In genomic region chr17:56009962-56010240, GRCm38 (mm10) we compare ENCODE assay signal across 8 mouse cellular contexts. TPM values are rescaled to one million over a fixed set of nuclear protein-coding genes. Genes with fewer than 3 reads are reported as not detected.
DNase-seq lines count a peak whose midpoint lies in the region; ATAC-seq and TF ChIP-seq lines count a peak whose summit lies in the region.

No protein-coding gene starts in this region.

- DNase-seq in cerebellum, adult 2 months, result no peak
- DNase-seq in cerebellum, adult 11 months, result no peak
- DNase-seq in neural tube, embryonic 11.5 days (ENCODE audit: low spot score), result no peak
- DNase-seq in neural tube, embryonic 10.5 days (ENCODE audit: extremely low spot score, low spot score), result no peak
- no peak for DNase-seq in liver, embryonic 13.5 days
- no peak for DNase-seq in ovary, adult 18-20 months (ENCODE audit: low spot score)
- no peak for DNase-seq in adrenal gland, postnatal 4 days (ENCODE audit: low spot score in 2 of 2)
- DNase-seq in spleen, adult 12 weeks (ENCODE audit: low spot score), result no peak

- H3K4me2 ChIP-seq in neural tube, embryonic 11.5 days (ENCODE audit: low read depth), result peak overlapping the region; percentile 98
- peak overlapping the region; percentile 97 for H3K4me2 ChIP-seq in liver, embryonic 13.5 days

- peaks cover 13% of the 10 kb centered on the region; the same call in 1 of the 2 replicates for H3K4me1 ChIP-seq in cerebellum, adult 2 months (ENCODE audit: control insufficient read depth, insufficient read depth, low read length)
- H3K4me1 ChIP-seq in neural tube, embryonic 11.5 days (ENCODE audit: control insufficient read depth, insufficient read depth, low read length), result peaks cover 10% of the 10 kb centered on the region
- peaks cover 42% of the 10 kb centered on the region for H3K4me1 ChIP-seq in liver, embryonic 13.5 days (replicated peaks)

- no peak for ATAC-seq in neural tube, embryonic 11.5 days (ENCODE audit: insufficient read depth, low FRiP score, low TSS enrichment)
- ATAC-seq in liver, embryonic 13.5 days (ENCODE audit: low read depth), result no peak

- TF ChIP-seq POLR2A in cerebellum, adult 2 months (IDR thresholded peaks at IDR 0.05; ENCODE audit: borderline replicate concordance, insufficient read depth, low read length), result no peak

- no peaks in the 10 kb centered on the region for H3K9me3 ChIP-seq in neural tube, embryonic 11.5 days (ENCODE audit: control insufficient read depth, low read length)
- no peaks in the 10 kb centered on the region for H3K9me3 ChIP-seq in liver, embryonic 13.5 days (replicated peaks)

- no peaks in the 10 kb centered on the region for H3K27me3 ChIP-seq in cerebellum, adult 2 months (ENCODE audit: control insufficient read depth, insufficient read depth, low read length)
- 0 out of 2 replicates have a peak, but pooled peaks cover 2% of the 10 kb centered on the region for H3K27me3 ChIP-seq in neural tube, embryonic 11.5 days (ENCODE audit: control insufficient read depth, insufficient read depth, low read length)
- peaks cover 8% of the 10 kb centered on the region for H3K27me3 ChIP-seq in liver, embryonic 13.5 days

- H3K4me3 ChIP-seq in cerebellum, adult 2 months (replicated peaks; ENCODE audit: insufficient read depth, low read depth, low read length), result peak overlapping the region; percentile 75
- peak overlapping the region; percentile 85 for H3K4me3 ChIP-seq in neural tube, embryonic 11.5 days (ENCODE audit: low read depth, low read length)
- H3K4me3 ChIP-seq in liver, embryonic 13.5 days (replicated peaks), result peak overlapping the region; percentile 77

- peaks cover 12% of the 10 kb centered on the region; the same call in 1 of the 2 replicates for H3K36me3 ChIP-seq in neural tube, embryonic 11.5 days (ENCODE audit: control insufficient read depth, insufficient read depth, low read length)
- peaks cover 9% of the 10 kb centered on the region; the same call in 1 of the 2 replicates for H3K36me3 ChIP-seq in liver, embryonic 13.5 days

- 14% methylated on average over 2 of the region's 2 CpGs for WGBS in cerebellum, adult 2 months
- WGBS in neural tube, embryonic 11.5 days, result 54% methylated on average over 2 of the region's 2 CpGs
- 56% methylated on average over 2 of the region's 2 CpGs for WGBS in liver, embryonic 13.5 days (ENCODE audit: insufficient replicate concordance)

- H3K27ac ChIP-seq in cerebellum, adult 2 months (ENCODE audit: insufficient read depth, low read length), result 0 out of 2 replicates have a peak overlapping the region, but pooled peaks have one; percentile 77
- H3K27ac ChIP-seq in neural tube, embryonic 11.5 days (ENCODE audit: low read depth, low read length), result no peak overlapping the region
- no peak overlapping the region for H3K27ac ChIP-seq in liver, embryonic 13.5 days

- H3K9ac ChIP-seq in neural tube, embryonic 11.5 days (ENCODE audit: low read length), result peak overlapping the region; percentile 90
- peak overlapping the region; percentile 75 for H3K9ac ChIP-seq in liver, embryonic 13.5 days

- TF ChIP-seq CTCF in cerebellum, adult 2 months (IDR thresholded peaks at IDR 0.05; ENCODE audit: borderline replicate concordance, insufficient read depth, low read depth, low read length), result no peak

RNA-seq across cellular contexts. Expression of gene Mpnd, which starts 4.4 kb away (rescaled TPM):
- polyA plus RNA-seq in cerebellum, adult 2 months (2012; rRNA removed), result 183 and 193 TPM in 2 replicates
- polyA plus RNA-seq in neural tube, embryonic 11.5 days (2014; fragmentation: Nextera tagmentation; extraction: Ambion mirVana), result 157 and 176 TPM in 2 replicates
- 13.5 and 14.5 TPM in 2 replicates for polyA plus RNA-seq in liver, embryonic 13.5 days (2015; fragmentation: Nextera tagmentation; extraction: Ambion mirVana)
- 10 to 100 TPM; 91.6 to 91.9 TPM for total RNA-seq in adrenal gland, postnatal 4 days (2021)

RNA-seq across cellular contexts. Expression of gene Stap2, which starts 4.5 kb away (rescaled TPM):
- polyA plus RNA-seq in cerebellum, adult 2 months (2012; rRNA removed), result 51.8 and 64.1 TPM in 2 replicates
- polyA plus RNA-seq in neural tube, embryonic 11.5 days (2014; fragmentation: Nextera tagmentation; extraction: Ambion mirVana), result 5.4 and 6.3 TPM in 2 replicates
- polyA plus RNA-seq in liver, embryonic 13.5 days (2015; fragmentation: Nextera tagmentation; extraction: Ambion mirVana), result 1.5 and 1.8 TPM in 2 replicates
- 1 to 10 TPM; 9.3 to 9.4 TPM for total RNA-seq in adrenal gland, postnatal 4 days (2021)

RNA-seq across cellular contexts. Expression of gene Fsd1, which starts 23.6 kb away (rescaled TPM):
- 88.0 and 91.3 TPM in 2 replicates for polyA plus RNA-seq in cerebellum, adult 2 months (2012; rRNA removed)
- polyA plus RNA-seq in neural tube, embryonic 11.5 days (2014; fragmentation: Nextera tagmentation; extraction: Ambion mirVana), result 68.3 and 86.8 TPM in 2 replicates
- polyA plus RNA-seq in liver, embryonic 13.5 days (2015; fragmentation: Nextera tagmentation; extraction: Ambion mirVana), result 0.56 and 0.69 TPM in 2 replicates
- total RNA-seq in adrenal gland, postnatal 4 days (2021), result 1 to 10 TPM; 4.1 to 9.2 TPM

RNA-seq across cellular contexts. Expression of gene Sh3gl1, which starts 26.5 kb away (rescaled TPM):
- 69.5 and 82.5 TPM in 2 replicates for polyA plus RNA-seq in cerebellum, adult 2 months (2012; rRNA removed)
- 122 and 125 TPM in 2 replicates for polyA plus RNA-seq in neural tube, embryonic 11.5 days (2014; fragmentation: Nextera tagmentation; extraction: Ambion mirVana)
- 48.0 and 50.9 TPM in 2 replicates for polyA plus RNA-seq in liver, embryonic 13.5 days (2015; fragmentation: Nextera tagmentation; extraction: Ambion mirVana)
- 10 to 100 TPM; 66.3 to 67.4 TPM for total RNA-seq in adrenal gland, postnatal 4 days (2021)

RNA-seq across cellular contexts. Expression of gene Chaf1a, which starts 30.3 kb away (rescaled TPM):
- 2.9 and 3.3 TPM in 2 replicates for polyA plus RNA-seq in cerebellum, adult 2 months (2012; rRNA removed)
- 23.5 and 25.0 TPM in 2 replicates for polyA plus RNA-seq in neural tube, embryonic 11.5 days (2014; fragmentation: Nextera tagmentation; extraction: Ambion mirVana)
- polyA plus RNA-seq in liver, embryonic 13.5 days (2015; fragmentation: Nextera tagmentation; extraction: Ambion mirVana), result 19.8 and 27.1 TPM in 2 replicates
- 10 to 100 TPM; 15.6 to 16.2 TPM for total RNA-seq in adrenal gland, postnatal 4 days (2021)

Comparison
In these comparisons a context has a peak if more than half of its experiments do, and no peak if none do; other contexts are left out.
1. RNA of gene Mpnd, which starts 4.4 kb away (polyA plus RNA-seq): 183 to 193 TPM in cerebellum, adult 2 months and 157 to 176 TPM in neural tube, embryonic 11.5 days; 13.5 to 14.5 TPM in liver, embryonic 13.5 days; every median in the first group is over 10 times any median in the second.
2. RNA of gene Fsd1, which starts 23.6 kb away (polyA plus RNA-seq): 88.0 to 91.3 TPM in cerebellum, adult 2 months and 68.3 to 86.8 TPM in neural tube, embryonic 11.5 days; 0.56 to 0.69 TPM in liver, embryonic 13.5 days; every median in the first group is over 10 times any median in the second.
3. Peak in every context shown above with its lines, with median percentiles within 50 percentile points of each other: H3K4me3 ChIP-seq.